Mouse (Mus musculus) hindbrain, embryonic 11.5 days (tissue): ENCODE measurements at regions not wholly inside any gene's neighbourhood (a gene's known extent, or its start where the extent isn't known, plus 50 kb on each side); places are given as distances from the start of the nearest gene placed in this dataset.

Experiments used
- ATAC-seq: fragments of 200-750 bp; cut with Nextera tagmentation; 2 replicates; pipeline ENCODE4 v1.8.0; 2017; ENCODE audit warnings: mild to moderate bottlenecking, moderate TSS enrichment, moderate library complexity; ENCODE audit not compliant: low FRiP score
- DNase-seq: peaks from one replicate; pipeline ENCODE4 v3.0.0-alpha.2; 2015; ENCODE audit warnings: low spot score
- H3K27ac ChIP-seq: fragments of 300-500 bp; sonication (generic); 2 replicates; pipeline ENCODE4 v1.5.1; 2014; ENCODE audit warnings: mild to moderate bottlenecking, low read depth, low read length
- H3K27me3 ChIP-seq: fragments of 300-500 bp; sonication (generic); 2 replicates; pipeline ENCODE4 v1.6.1; 2014; ENCODE audit warnings: mild to moderate bottlenecking, low read length, moderate library complexity, mixed read lengths; ENCODE audit not compliant: control insufficient read depth, insufficient read depth
- H3K36me3 ChIP-seq: fragments of 300-500 bp; sonication (generic); 2 replicates; pipeline ENCODE4 v1.6.1; 2014; ENCODE audit warnings: mild to moderate bottlenecking, low read length, moderate library complexity, mixed read lengths; ENCODE audit not compliant: control insufficient read depth, insufficient read depth
- H3K4me1 ChIP-seq: fragments of 300-500 bp; sonication (generic); replicated peaks from 2 replicates; pipeline ENCODE4 v1.6.1; 2014; ENCODE audit warnings: low read length, mixed read lengths; ENCODE audit not compliant: control insufficient read depth, insufficient read depth
- H3K4me2 ChIP-seq: fragments of 300-500 bp; sonication (generic); replicated peaks from 2 replicates; pipeline ENCODE4 v1.6.1; 2014; ENCODE audit warnings: mild to moderate bottlenecking, low read depth, low read length
- H3K4me3 ChIP-seq: fragments of 300-500 bp; sonication (generic); 2 replicates; pipeline ENCODE4 v1.5.1; 2014; ENCODE audit warnings: low read depth, low read length
- H3K9ac ChIP-seq: fragments of 300-500 bp; sonication (generic); 2 replicates; pipeline ENCODE4 v1.6.1; 2014; ENCODE audit warnings: low read depth, low read length
- H3K9me3 ChIP-seq: fragments of 300-500 bp; sonication (generic); 2 replicates; pipeline ENCODE4 v1.6.1; 2016; ENCODE audit warnings: low read length; ENCODE audit not compliant: control insufficient read depth
- WGBS: fragments of 180-500 bp; shearing (Covaris S2); extraction: QIAGEN DNeasy Blood & Tissue Kit; methylation state at CpG from one replicate; pipeline ENCODE4 v1.1.7; 2014; 5-methylcytosine and 5-hydroxymethylcytosine counted together

DNA sequence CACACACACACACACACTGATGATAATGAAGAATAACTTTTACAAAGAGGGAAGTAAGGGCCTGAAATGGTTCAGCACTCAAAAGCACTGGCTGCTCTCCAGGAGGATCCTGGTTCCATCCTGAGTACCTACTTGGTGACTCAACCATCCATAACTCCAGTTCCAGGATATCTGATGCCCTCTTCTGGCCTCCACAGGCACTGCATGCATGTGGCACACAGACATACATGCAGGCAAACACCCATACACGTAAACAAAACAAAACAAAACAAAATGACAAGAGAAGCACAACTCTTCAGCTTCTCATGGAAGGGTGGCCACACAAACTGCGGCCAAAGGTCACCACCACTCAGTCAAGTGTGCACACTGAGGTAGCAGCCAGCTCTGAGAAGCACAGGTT is 222.6 kb downstream of the Cdc5l start:
- no peak overlapping the region for H3K9ac ChIP-seq
- H3K27ac ChIP-seq, result no peak overlapping the region
- no peak overlapping the region for H3K4me2 ChIP-seq
- ATAC-seq, result no peak
- no peak for DNase-seq
- no peaks in the 10 kb centered on the region for H3K36me3 ChIP-seq
- 0 out of 2 replicates have a peak, but pooled peaks cover 2% of the 10 kb centered on the region for H3K4me1 ChIP-seq
- WGBS, result 83% methylated on average over 2 of the region's 2 CpGs
- H3K4me3 ChIP-seq, result no peak overlapping the region
- H3K9me3 ChIP-seq, result no peaks in the 10 kb centered on the region
- no peaks in the 10 kb centered on the region for H3K27me3 ChIP-seq

- Histone ChIP-seq H3K9ac (no peak overlapping the region), H3K27me3 (no peaks in the 10 kb centered on the region), H3K9me3 (no peaks in the 10 kb centered on the region), H3K4me1 (0 out of 2 replicates have a peak, but pooled peaks cover 2% of the 10 kb centered on the region), H3K36me3 (no peaks in the 10 kb centered on the region), H3K4me2 (no peak overlapping the region), H3K27ac (no peak overlapping the region), H3K4me3 (no peak overlapping the region)
- ATAC-seq, result no peak
- WGBS, result 43% methylated on average over 3 of the region's 3 CpGs
- no peak for DNase-seq
These were observed 224.2 kb downstream of the Cdc5l start for GRCm38 (mm10) chr17:45209387-45209663.

DNA sequence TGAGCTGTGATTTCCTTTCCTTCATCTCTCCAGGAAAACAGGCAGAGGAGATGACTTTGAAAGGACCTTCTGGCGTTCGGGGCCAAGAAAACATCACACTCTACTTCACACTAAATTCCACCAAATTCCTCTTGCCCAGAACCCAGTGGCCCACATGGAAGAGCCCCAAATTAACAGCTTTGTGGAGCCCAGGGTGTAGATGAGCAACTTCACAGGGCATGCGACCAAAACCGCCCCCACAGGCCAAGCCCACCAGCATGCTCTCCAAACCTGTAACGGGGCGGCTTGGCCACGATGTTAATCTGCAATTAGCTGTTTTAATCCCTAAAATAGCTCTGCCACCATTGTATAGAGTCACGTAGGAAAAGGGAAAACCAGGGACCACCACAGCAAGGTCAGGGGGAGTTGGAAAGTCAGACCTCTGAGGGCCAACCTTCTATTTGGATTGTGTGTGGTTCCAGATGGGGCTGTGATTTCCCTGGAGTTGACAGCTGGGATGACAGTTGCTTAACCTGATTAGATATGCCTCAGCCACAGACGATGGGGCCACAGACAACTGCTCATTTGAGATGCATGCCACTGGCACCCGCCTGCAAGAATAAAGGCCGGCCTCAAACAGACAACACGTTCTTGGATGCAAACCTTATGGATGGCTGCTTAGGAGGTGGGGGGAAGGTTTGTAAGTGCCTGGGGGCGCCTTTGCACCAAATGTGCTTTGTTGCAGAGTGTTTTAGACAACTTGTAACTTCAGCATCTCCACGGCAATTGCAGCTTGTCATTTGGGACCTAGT is 224.7 kb downstream of the Cdc5l start:
- peak; percentile 44 for DNase-seq

DNA sequence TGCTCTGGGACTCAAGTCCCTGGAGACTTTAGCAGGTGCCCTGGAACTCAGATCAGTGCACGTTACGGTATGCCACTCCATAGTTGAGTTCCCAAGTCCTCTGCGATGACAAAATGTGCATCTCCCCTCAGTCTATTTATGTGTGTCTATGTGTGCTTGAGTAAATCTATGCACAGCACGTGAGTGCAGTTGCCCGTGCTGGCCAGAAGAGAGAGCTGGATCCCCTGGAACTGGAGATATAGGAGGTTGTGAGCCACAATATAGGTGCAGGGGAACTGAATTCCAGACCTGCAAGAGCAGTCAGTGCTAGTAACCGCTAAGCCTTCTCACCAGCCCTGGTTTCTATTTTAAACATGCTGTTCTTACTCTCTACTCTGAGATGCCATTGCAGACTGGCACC is 237.8 kb downstream of the Cdc5l start:
- DNase-seq (no peak), ATAC-seq (no peak)
- no peak overlapping the region for H3K4me3 ChIP-seq
- no peak overlapping the region for H3K27ac ChIP-seq
- H3K4me1 ChIP-seq, result no peaks in the 10 kb centered on the region
- H3K9me3 ChIP-seq, result no peaks in the 10 kb centered on the region
- WGBS, result 92% methylated on average over 6 of the region's 6 CpGs
- H3K36me3 ChIP-seq, result no peaks in the 10 kb centered on the region
- no peak overlapping the region for H3K9ac ChIP-seq
- H3K27me3 ChIP-seq, result no peaks in the 10 kb centered on the region
- no peak overlapping the region for H3K4me2 ChIP-seq

More for the DNA sequence above, 224.7 kb downstream of the Cdc5l start:
- ATAC-seq, result peak; percentile 84
- Histone ChIP-seq H3K36me3 (no peaks in the 10 kb centered on the region), H3K4me3 (no peak overlapping the region), H3K27ac (no peak overlapping the region), H3K4me2 (no peak overlapping the region), H3K9me3 (no peaks in the 10 kb centered on the region), H3K27me3 (no peaks in the 10 kb centered on the region), H3K4me1 (0 out of 2 replicates have a peak, but pooled peaks cover 2% of the 10 kb centered on the region), H3K9ac (no peak overlapping the region)
- 46% methylated on average over 14 of the region's 14 CpGs for WGBS

GRCm38 (mm10) chr17:45194786-45195281 is 238.7 kb downstream of the Cdc5l start:
- Histone ChIP-seq H3K4me3 (no peak overlapping the region), H3K36me3 (no peaks in the 10 kb centered on the region), H3K27me3 (no peaks in the 10 kb centered on the region), H3K4me2 (no peak overlapping the region), H3K27ac (no peak overlapping the region), H3K9me3 (no peaks in the 10 kb centered on the region), H3K4me1 (no peaks in the 10 kb centered on the region), H3K9ac (no peak overlapping the region)
- ATAC-seq, result no peak
- 54% methylated on average over 13 of the region's 13 CpGs for WGBS
- no peak for DNase-seq

- DNase-seq (no peak), ATAC-seq (no peak)
- Histone ChIP-seq H3K27ac (no peak overlapping the region), H3K4me3 (no peak overlapping the region), H3K9me3 (no peaks in the 10 kb centered on the region), H3K27me3 (no peaks in the 10 kb centered on the region), H3K36me3 (no peaks in the 10 kb centered on the region), H3K9ac (no peak overlapping the region), H3K4me2 (no peak overlapping the region), H3K4me1 (no peaks in the 10 kb centered on the region)
- 61% methylated on average over 11 of the region's 11 CpGs for WGBS
These were observed 240.0 kb downstream of the Cdc5l start for GRCm38 (mm10) chr17:45193456-45194025.

DNA sequence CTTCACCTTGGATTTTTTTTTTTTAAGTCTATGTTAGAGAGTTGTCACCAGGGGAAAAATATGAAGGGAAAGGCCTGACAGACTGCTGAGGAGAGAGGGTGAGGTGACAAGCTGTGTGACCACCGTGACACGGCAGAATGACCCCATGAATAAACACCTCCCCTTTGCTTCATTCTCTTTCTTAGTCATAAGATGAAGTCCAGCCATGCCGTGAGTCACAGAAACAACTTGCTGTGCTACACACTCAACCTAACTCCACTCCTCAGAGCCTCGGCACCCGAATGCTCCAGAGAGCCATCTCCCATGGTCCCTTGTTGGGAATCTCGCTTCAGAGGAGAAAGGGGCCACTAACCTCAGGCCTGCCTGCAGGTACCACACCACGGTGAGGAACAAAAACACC is 246.1 kb downstream of the Cdc5l start:
- Histone ChIP-seq H3K27me3 (no peaks in the 10 kb centered on the region), H3K9me3 (no peaks in the 10 kb centered on the region), H3K9ac (no peak overlapping the region), H3K4me3 (no peak overlapping the region), H3K4me2 (no peak overlapping the region), H3K4me1 (no peaks in the 10 kb centered on the region), H3K36me3 (no peaks in the 10 kb centered on the region), H3K27ac (no peak overlapping the region)
- WGBS, result 82% methylated on average over 7 of the region's 7 CpGs
- ATAC-seq (no peak), DNase-seq (no peak)

DNA sequence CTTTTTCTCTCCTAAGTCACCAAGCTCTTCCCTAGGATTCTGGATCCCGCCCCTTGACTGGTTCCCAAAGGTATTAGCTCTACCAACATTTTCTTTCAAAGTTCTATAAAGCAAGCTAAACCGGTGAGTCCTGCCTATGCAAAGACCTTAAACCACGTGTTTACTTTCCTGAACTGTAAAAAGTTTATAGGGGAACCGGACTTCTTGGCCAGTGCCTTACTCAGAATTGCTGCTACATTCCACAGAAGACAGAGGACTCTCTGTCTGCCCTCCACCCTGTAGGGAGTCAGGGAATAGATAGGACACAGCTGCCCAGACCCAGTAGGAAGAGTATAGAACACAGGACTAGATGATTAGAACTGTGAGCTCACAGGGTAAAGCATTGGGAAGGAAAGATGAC is 257.2 kb downstream of the Cdc5l start:
- H3K4me1 ChIP-seq, result no peaks in the 10 kb centered on the region
- no peaks in the 10 kb centered on the region for H3K27me3 ChIP-seq
- H3K4me3 ChIP-seq, result no peak overlapping the region
- DNase-seq (no peak), ATAC-seq (no peak)
- no peaks in the 10 kb centered on the region for H3K9me3 ChIP-seq
- no peaks in the 10 kb centered on the region for H3K36me3 ChIP-seq
- no peak overlapping the region for H3K9ac ChIP-seq
- no peak overlapping the region for H3K27ac ChIP-seq
- 85% methylated on average over 4 of the region's 4 CpGs for WGBS
- no peak overlapping the region for H3K4me2 ChIP-seq
